Mouse (Mus musculus) heart, adult 18-20 months (tissue): ENCODE data around the gene Col13a1. TPM values are rescaled to one million over a fixed set of nuclear protein-coding genes. Genes with fewer than 3 reads are reported as not detected.

Experiments used
- DNase-seq, 2 experiments: peaks; one replicate each; pipeline ENCODE4 v3.0.0; 2021 to 2022; ENCODE audit warnings: mixed read lengths in 1 of 2
- total RNA-seq, 2 experiments: library from RNA; stranded (reverse); gene quantifications; 2 replicates each; pipeline ENCODE4 v1.2.3; 2021

The Col13a1 gene
- total RNA-seq, 2 experiments from 2014 or later = 0.49 to 0.72 TPM

DNA sequence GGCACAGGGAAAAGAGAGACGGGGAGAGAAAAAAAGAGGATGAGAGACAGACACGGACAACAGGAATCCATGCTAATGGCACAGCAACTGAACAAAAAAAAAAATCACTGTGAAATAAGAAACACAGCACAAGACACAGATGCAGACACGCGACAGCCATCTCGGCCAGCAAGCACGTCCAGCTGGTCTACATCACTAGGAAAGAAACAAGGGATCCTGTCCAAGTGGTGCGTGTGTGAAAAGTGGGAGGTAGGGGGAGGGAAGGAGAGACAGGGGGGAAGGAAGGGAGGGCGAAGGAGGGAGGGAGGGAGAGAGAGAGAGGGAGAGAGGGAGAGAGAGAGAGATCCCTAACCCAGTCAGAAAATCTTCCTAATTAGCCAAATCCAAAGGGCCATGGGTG lies 73.6 kb downstream of the Col13a1 start:
- peak in 1 of 2 experiments; percentile 13 for DNase-seq

GRCm38 (mm10) chr10:61898116-61898515 lies 80.8 kb downstream of the Col13a1 start:
- no peak for DNase-seq

GRCm38 (mm10) chr10:61894564-61894963 lies 84.3 kb downstream of the Col13a1 start:
- DNase-seq = no peak

DNA sequence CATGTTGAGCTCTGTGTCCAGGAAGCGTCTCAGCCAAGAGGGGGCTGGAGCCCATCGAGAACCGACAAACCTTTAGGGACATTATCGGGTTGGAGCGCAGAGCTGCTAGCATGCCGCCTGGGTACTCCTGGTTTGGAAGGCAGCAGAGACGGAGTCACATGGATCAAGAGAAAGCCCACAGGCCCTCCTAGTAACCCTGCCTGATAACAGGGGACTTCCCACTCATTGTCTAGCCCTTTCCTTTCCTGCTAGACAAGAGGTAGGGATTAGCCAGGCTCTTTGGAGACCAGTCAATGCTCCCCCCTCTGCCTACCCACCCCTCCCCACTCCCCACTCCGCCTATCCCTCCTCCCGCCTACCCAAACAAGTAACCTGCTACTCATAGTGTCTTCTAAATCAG lies 87.8 kb downstream of the Col13a1 start:
- no peak for DNase-seq

GRCm38 (mm10) chr10:61890294-61890693 lies 88.6 kb downstream of the Col13a1 start:
- DNase-seq = no peak

- DNase-seq = no peak
Measured at GRCm38 (mm10) chr10:61879427-61879826, 99.5 kb downstream of the Col13a1 start.

- peak; percentile 29 to 78 for DNase-seq
Measured at GRCm38 (mm10) chr10:61877787-61878186, 101.1 kb downstream of the Col13a1 start.

GRCm38 (mm10) chr10:61869796-61870195 lies 109.1 kb downstream of the Col13a1 start:
- no peak for DNase-seq

DNA sequence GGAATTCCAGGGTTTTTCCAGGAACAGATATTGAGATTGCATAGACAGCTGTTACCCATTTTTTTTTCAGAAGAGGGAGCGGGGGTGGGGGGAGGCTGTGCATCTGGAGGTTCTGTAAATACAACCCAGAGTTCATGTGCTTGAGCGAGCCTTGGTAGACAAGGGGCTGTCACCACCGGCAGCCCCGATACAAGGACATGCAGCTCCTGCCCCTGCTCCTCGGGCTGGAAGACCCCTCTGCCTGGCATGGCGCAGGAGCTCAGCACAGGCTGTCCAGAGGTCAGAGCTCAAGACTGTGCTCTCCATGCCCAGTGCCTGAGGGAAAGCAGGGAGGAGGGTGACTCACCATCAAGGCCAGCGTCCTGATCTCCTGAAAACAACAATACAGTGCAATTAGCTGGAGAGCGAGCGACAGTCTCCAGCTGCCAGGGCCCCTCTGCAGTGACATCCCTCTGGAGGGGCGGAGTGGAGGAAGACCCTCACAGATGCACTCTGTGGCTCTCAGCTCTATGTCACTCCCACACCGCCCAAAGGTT lies 112.8 kb downstream of the Col13a1 start:
- no peak for DNase-seq

- DNase-seq = no peak
Measured at GRCm38 (mm10) chr10:61859451-61859850, 119.5 kb downstream of the Col13a1 start.

- DNase-seq = no peak
Measured at GRCm38 (mm10) chr10:61855139-61855675, 123.7 kb downstream of the Col13a1 start.

DNA sequence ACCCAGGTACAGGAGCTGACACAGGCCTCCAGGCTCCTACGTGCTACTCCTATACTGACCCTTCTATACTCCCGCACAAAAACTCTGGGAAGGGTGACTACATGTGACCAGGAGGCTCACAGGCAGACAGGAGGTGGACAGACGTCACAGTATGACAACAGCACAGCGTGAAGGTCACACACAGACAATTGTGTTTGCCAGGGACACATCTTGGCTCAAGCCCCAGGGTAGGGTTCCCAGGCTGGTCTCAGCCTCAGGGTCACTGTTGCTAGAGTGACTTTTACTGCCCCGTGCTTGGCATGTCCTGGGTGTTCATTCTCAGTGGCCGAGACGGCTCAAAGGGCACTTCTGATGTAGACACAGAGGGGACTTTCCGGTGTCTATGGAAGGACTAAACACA lies 126.1 kb downstream of the Col13a1 start:
- DNase-seq = peak; percentile 51 to 65

DNA sequence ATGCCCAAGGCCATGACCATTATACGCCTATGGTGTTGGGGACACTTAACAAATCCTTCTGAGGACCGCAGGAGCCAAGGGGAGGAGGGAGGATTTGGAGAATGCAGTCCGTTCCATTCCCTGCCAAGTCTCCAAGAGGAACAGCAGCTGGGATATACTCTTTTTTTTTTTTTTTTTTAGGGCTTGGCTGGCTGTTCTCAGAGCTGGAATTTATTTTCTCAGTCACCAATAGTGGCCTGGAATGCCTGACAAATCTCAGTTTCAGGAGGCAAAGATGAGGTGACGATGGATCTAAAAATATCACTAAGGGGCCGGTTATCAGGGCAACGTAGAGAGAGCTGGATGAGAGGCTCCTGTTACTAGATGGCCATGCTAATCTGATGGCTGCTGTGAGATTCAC lies 130.4 kb downstream of the Col13a1 start:
- DNase-seq = peak; percentile 42 to 55

DNA sequence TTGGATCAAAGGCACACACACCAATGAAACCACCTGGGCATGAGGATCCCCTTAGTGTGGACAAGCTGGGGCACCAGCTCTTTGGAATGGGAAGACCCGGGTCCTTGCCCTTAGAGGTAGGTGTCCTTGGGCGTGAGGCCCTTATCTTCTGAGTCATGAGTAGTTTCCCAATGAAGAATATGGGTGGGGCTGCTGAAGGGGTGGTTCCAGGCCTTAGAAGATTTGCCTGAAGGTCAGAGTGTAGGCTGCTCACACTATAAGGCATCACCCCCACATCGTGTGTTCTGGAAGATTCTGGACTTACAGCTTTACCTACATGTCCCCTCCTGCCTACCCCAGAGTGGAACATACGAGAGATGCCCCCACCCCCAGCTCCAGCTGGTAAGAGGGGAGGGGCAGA lies 133.4 kb downstream of the Col13a1 start:
- DNase-seq = no peak

- no peak for DNase-seq
Measured at GRCm38 (mm10) chr10:61844475-61844874, 134.4 kb downstream of the Col13a1 start.

- DNase-seq = peak in 1 of 2 experiments; percentile 24
Measured at GRCm38 (mm10) chr10:61842261-61842660, 136.6 kb downstream of the Col13a1 start.

- DNase-seq = no peak
Measured at GRCm38 (mm10) chr10:61839326-61839725, 139.6 kb downstream of the Col13a1 start.

DNA sequence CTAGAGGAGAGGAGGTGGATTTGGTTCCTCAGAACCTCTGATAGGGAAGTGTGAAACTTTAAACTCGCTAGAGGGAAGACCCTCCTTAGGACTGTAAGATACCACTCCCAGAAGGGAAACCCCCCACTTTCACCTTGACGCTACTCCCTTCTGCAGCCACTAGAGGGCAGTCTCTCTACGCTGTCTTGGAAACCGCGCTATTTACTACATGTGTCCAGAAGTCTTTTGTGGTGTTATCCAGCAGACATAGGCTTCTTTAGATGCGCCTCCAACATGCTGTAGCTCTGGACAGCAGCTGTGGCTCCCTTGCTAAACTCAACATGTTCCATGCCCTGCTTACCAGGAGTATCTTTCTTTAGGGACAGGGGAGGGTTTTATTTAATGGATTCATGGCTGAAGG lies 140.1 kb downstream of the Col13a1 start:
- DNase-seq = peak; percentile 19 to 67

DNA sequence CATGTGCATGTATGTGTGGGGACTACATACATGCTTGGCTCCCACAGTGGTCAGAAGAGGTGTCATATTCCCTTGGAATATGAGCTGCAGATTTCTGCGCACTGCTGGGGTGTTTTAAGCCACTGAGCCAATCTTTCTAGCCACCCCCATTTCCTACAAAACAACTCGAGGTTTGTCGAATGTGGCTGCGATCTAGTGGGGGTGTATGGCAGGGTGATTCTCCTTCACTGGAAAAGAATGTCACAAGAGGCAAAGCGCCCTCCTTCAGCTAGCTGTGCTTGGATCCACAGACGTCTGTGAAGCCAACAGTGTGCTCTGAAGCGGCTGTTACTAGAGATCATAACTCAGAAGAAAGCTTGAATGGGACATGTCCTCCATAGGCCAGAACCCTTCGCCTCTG lies 141.6 kb downstream of the Col13a1 start:
- DNase-seq = no peak

- DNase-seq = no peak
Measured at GRCm38 (mm10) chr10:61834288-61834687, 144.6 kb downstream of the Col13a1 start.

GRCm38 (mm10) chr10:61832713-61833112 lies 146.2 kb downstream of the Col13a1 start:
- no peak for DNase-seq

DNA sequence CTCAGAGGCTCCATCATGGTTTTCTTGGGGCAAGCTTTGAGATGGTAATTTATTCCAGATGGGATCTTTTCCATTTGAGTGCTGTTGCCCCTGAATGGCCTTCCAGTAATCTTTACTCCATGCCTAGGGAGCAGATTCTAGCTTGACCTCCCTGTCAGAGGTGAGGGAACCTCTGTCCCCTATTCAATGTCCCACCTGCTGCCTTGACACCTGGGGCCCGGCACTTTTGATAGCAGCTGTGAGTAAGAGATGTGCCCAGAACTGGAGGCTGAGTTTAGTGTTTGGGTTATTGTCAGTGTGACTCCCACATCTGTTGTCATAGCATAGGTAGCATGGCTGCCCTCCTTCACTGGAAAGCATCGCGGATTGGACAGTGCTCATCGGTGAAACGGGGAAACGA lies 147.2 kb downstream of the Col13a1 start:
- no peak for DNase-seq

DNA sequence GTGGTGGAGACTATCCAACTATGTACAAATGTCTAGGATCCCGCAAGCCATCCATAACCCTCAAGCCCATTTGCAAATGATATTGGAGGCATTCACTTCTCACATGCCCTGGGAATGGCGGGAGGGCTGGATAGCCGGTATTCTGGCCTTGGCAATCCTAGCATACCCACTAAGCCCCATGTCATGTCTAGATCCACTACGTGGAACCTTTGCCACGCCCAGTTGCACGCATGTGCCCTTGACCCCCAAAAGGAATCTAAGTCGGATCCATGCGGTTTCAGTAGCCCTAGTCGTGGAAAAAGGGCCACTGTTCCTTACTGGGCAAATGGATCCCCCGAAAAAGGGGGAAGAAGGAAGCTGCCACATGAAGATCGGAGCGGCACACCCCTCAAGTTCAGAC lies 147.7 kb downstream of the Col13a1 start:
- no peak for DNase-seq

- no peak for DNase-seq
Measured at GRCm38 (mm10) chr10:61830817-61831216, 148.1 kb downstream of the Col13a1 start.

DNA sequence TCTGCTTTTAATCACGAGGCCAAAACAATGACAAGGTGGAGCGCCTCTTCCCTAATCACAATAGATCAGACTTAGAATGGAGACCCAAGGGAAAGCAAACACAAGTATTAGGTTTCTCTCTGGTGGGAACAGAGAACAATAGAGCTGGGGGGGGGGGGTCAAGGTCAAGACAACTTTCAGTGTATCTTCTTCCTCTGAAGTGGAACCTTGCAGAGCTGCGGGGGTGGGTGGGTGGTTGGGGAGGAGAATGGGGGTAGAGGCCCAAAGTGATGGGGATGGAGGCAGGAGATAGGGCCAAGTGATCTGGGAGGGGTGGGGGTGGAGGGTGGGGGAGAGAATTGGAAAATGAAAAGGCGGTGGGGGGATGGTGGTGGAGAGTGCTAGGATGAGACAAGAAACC lies 149.9 kb downstream of the Col13a1 start:
- DNase-seq = no peak
